Mouse (Mus musculus) G1E (cell line): Measurements from ENCODE around the gene Apmap. TPM values are rescaled to one million over a fixed set of nuclear protein-coding genes. Genes with fewer than 3 reads are reported as not detected.

Experiments used
- ATAC-seq: 2 replicates; pipeline ENCODE4 v1.8.0; 2016; ENCODE audit warnings: mild to moderate bottlenecking; ENCODE audit not compliant: insufficient number of reproducible peaks, poor library complexity, low FRiP score, severe bottlenecking; ENCODE audit errors: extremely low read depth
- DNase-seq: peaks from one replicate; pipeline ENCODE4 v3.0.0; 2012; ENCODE audit warnings: low spot score
- H3K27me3 ChIP-seq: 2 replicates; pipeline ENCODE4 v1.6.1; 2012; ENCODE audit warnings: mild to moderate bottlenecking, low read length, inconsistent platforms; ENCODE audit not compliant: insufficient read depth
- H3K36me3 ChIP-seq: replicated peaks from 2 replicates; pipeline ENCODE3; 2012; ENCODE audit warnings: mild to moderate bottlenecking, inconsistent platforms
- H3K4me1 ChIP-seq: 2 replicates; pipeline ENCODE4 v1.6.1; 2012; ENCODE audit warnings: low read depth, low read length, inconsistent platforms, mixed read lengths; ENCODE audit not compliant: insufficient read depth
- H3K4me3 ChIP-seq: 2 replicates; pipeline ENCODE4 v1.5.1; 2012; ENCODE audit warnings: low read depth, mild to moderate bottlenecking, inconsistent platforms, low read length, moderate library complexity, mixed read lengths
- H3K9me3 ChIP-seq: replicated peaks from 2 replicates; pipeline ENCODE4 v1.6.1; 2012; ENCODE audit warnings: inconsistent platforms
- CTCF ChIP-seq: IDR thresholded peaks from 2 replicates; pipeline ENCODE4 v1.5.1; 2012; ENCODE audit warnings: low read depth, low read length, inconsistent platforms, mixed read lengths
- GATA1 ChIP-seq: IDR thresholded peaks from 2 replicates; pipeline ENCODE4 v1.6.1; 2012; ENCODE audit warnings: borderline replicate concordance, low read length, inconsistent platforms, mixed read lengths
- GATA2 ChIP-seq: IDR thresholded peaks from 2 replicates; pipeline ENCODE4 v1.6.1; 2012; ENCODE audit warnings: low read depth, low read length, inconsistent platforms, borderline replicate concordance
- POLR2AphosphoS5 ChIP-seq: IDR thresholded peaks from 2 replicates; pipeline ENCODE4 v1.6.1; 2012; ENCODE audit warnings: low read depth, low read length, inconsistent platforms; ENCODE audit not compliant: insufficient replicate concordance
- TAL1 ChIP-seq: conservative IDR thresholded peaks from 2 replicates; pipeline ENCODE4 v1.6.1; 2012; ENCODE audit warnings: low read depth, low read length, inconsistent platforms, mixed read lengths
- polyA plus RNA-seq: library from polyadenylated mRNA; stranded (reverse); fragments of >175 nt; gene quantifications from 2 replicates; pipeline ENCODE4 v1.2.3, GENCODE M21; 2012
- total RNA-seq, 2 experiments: library from RNA; stranded (forward) in 1 of 2; stranded (reverse) in 1 of 2; fragments of 200-1000 nt in 1 of 2; fragments of >200 nt in 1 of 2; fragmentation: Nextera tagmentation in 1 of 2; gene quantifications; 2 replicates each; pipeline ENCODE4 v1.2.3; 2014 to 2017

Gene Apmap
- total and polyA plus RNA-seq, 3 experiments, result 15.1 to 37.7 (median 31.5) TPM

DNA sequence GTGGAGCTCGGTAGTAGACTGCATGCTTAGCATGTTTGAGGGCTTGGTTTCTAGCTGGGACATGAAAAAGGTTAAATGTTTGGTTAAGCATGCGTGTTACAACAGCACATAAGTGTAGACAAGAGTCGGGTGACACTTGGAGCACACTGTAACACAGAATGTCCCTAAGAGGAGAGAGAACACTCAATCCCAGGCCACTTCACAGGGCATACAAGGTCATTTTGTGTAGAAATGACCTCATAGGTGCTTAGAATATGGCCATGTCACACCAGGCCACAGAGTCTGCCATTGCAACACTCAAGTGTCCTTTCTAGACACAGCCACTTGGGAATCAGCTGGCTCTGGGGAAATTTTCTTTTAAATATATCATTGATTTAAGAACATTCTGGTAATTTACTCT, 15.6 kb upstream of the Apmap start:
- DNase-seq, result no peak
- peaks cover 100% of the 10 kb centered on the region for H3K36me3 ChIP-seq
- no peaks in the 10 kb centered on the region for H3K9me3 ChIP-seq
- peaks cover 15% of the 10 kb centered on the region for H3K4me1 ChIP-seq
- no peak for ATAC-seq
- H3K27me3 ChIP-seq, result no peaks in the 10 kb centered on the region
- TF ChIP-seq TAL1 (no peak), POLR2AphosphoS5 (no peak), GATA1 (no peak), GATA2 (no peak), CTCF (no peak)
- H3K4me3 ChIP-seq, result no peak overlapping the region

GRCm38 (mm10) chr2:150621698-150622097, 13.3 kb upstream of the Apmap start:
- H3K4me1 ChIP-seq, result no peaks in the 10 kb centered on the region
- no peak overlapping the region for H3K4me3 ChIP-seq
- no peak for TF ChIP-seq GATA2
- no peak for TF ChIP-seq TAL1
- TF ChIP-seq POLR2AphosphoS5, result no peak
- no peaks in the 10 kb centered on the region for H3K27me3 ChIP-seq
- DNase-seq, result no peak
- H3K36me3 ChIP-seq, result peaks cover 100% of the 10 kb centered on the region
- no peaks in the 10 kb centered on the region for H3K9me3 ChIP-seq
- no peak for ATAC-seq

DNA sequence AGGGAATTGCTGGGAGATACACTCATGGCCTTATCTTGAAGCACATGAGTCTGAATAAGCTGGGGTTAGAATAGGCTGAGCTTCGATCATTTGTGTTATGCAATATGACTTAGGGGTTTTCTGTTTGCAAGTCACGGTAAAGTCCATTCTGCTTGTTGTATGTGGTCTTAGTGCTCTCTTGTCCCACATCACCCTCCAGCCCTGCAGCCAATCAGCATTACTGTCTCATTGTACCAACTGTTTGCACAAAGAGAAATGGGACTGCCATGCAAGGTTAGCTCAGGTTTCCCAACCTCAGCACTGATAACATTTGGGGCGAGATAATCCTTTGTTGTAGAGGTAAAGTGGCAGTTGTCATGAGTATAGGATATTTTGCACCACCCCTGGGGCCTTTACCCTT, 1.7 kb upstream of the Apmap start:
- no peaks in the 10 kb centered on the region for H3K9me3 ChIP-seq

GRCm38 (mm10) chr2:150608872-150609560, 649 bp upstream of the Apmap start:
- H3K4me3 ChIP-seq, result peak overlapping the region; percentile 98
- DNase-seq, result peak; percentile 27
- peaks cover 14% of the 10 kb centered on the region for H3K36me3 ChIP-seq
- ATAC-seq, result peak; percentile 35; the same call in 1 of the 2 replicates
- no peaks in the 10 kb centered on the region for H3K9me3 ChIP-seq
- no peaks in the 10 kb centered on the region for H3K27me3 ChIP-seq
- TF ChIP-seq TAL1, result no peak
- peak; percentile 69 for TF ChIP-seq CTCF
- H3K4me1 ChIP-seq, result peaks cover 40% of the 10 kb centered on the region

More for the DNA sequence above, 1.7 kb upstream of the Apmap start:
- Histone ChIP-seq H3K27me3 (no peaks in the 10 kb centered on the region), H3K36me3 (peaks cover 10% of the 10 kb centered on the region), H3K4me1 (peaks cover 42% of the 10 kb centered on the region), H3K4me3 (no peak overlapping the region)
- TF ChIP-seq GATA2 (no peak), TAL1 (no peak), CTCF (no peak), GATA1 (no peak), POLR2AphosphoS5 (no peak)
- DNase-seq (no peak), ATAC-seq (peak; percentile 30)

DNA sequence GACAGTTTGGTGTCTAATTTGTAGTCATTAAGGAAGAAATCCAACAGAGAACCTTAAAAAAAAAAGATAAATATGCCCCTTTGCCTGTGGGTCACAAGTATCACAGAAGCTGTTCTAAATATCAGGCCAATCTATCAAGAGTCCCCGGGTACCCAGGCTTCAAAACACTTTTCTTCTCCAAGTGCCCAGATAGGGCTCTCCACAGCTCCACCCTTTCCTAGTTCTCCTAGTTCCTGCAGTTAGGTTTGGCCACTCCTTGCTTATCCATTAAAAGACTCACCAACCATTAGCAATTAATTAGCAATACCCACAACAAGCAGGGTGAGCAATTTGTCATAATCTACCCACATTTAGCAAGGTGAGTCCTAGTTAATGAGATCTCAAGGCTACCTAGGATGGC, 1.3 kb downstream of the Apmap start:
- Histone ChIP-seq H3K4me3 (peak overlapping the region; percentile 10; the same call in 1 of the 2 replicates), H3K27me3 (no peaks in the 10 kb centered on the region), H3K9me3 (no peaks in the 10 kb centered on the region), H3K4me1 (peaks cover 36% of the 10 kb centered on the region), H3K36me3 (peaks cover 27% of the 10 kb centered on the region)
- DNase-seq (no peak), ATAC-seq (no peak)
- no peak for TF ChIP-seq GATA2
- no peak for TF ChIP-seq TAL1
- TF ChIP-seq CTCF, result no peak
- TF ChIP-seq GATA1, result no peak
- no peak for TF ChIP-seq POLR2AphosphoS5

GRCm38 (mm10) chr2:150604802-150605201, 3.6 kb downstream of the Apmap start:
- Histone ChIP-seq H3K4me1 (peaks cover 23% of the 10 kb centered on the region), H3K36me3 (peaks cover 39% of the 10 kb centered on the region), H3K4me3 (no peak overlapping the region), H3K27me3 (no peaks in the 10 kb centered on the region), H3K9me3 (no peaks in the 10 kb centered on the region)
- ATAC-seq (no peak), DNase-seq (no peak)
- no peak for TF ChIP-seq TAL1

- Histone ChIP-seq H3K36me3 (peaks cover 59% of the 10 kb centered on the region), H3K4me1 (peaks cover 4% of the 10 kb centered on the region), H3K9me3 (no peaks in the 10 kb centered on the region), H3K27me3 (no peaks in the 10 kb centered on the region), H3K4me3 (no peak overlapping the region)
- DNase-seq, result no peak
- ATAC-seq, result no peak
- TF ChIP-seq CTCF, result no peak
- TF ChIP-seq GATA2, result no peak
- TF ChIP-seq TAL1, result no peak
Measured at GRCm38 (mm10) chr2:150602166-150602565, 6.2 kb downstream of the Apmap start.
